ENCODE assay signal across 10 mouse cellular contexts in the genomic region with DNA sequence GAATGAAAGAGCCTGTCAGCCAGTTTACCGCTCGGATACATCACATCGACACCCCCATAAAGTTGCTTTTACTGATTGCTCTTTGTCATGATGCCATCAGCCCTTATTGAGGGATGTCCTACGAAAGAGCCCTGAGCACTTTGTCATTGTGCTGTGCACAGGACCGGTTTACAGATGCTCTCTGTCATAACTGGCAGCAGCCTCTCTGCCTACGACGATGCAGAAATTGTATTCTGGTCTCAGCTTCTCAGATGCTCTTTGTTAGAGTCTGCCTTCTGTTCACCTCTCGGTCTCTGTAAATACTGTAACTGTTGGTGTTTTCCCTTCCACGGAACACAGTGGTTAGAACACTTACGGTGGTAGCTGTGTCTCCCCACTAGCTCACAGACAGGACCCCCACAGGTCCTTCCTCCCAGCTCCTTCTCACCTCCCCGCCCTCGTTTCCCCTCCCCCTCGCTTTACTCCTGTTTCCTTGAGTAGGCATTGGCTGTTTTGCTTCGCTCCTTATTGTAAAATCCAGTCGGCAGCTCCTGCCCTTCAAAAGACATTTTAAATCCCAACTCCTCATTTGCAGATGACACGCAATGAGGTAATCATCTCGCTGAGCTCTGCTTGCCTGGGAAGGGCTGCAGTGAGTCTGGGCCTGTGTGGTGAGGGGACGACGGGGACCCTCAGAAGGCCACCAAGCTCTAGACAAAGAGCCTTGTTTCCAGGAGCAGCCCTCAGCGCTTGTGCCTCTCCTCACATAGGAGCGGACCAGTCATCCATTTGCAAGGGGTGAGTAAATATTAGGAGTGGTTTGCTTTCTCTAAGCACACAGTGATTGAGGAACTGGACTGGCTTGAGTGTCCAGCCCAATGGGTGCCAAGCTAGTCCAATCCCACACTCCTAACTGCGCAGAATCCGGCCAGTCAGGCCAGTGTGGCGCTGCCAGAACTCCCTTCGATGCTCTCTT. TPM values are rescaled to one million over a fixed set of nuclear protein-coding genes. Genes with fewer than 3 reads are reported as not detected.
A peak's percentile ranks its signal among the peaks of the same experiment; 100 is the strongest.
DNase-seq lines count a peak whose midpoint lies in the region; ATAC-seq and TF ChIP-seq lines count a peak whose summit lies in the region.
"Had no signal": no experiment of that assay in that cellular context is flagged by ENCODE, and none has a peak within 500 bp of the region (broad histone marks: within the 10 kb centered on the region; RNA-seq: fewer than 3 reads in every experiment).

No protein-coding gene starts in this region.

- no peak for DNase-seq in intestine, embryonic 14.5 days (ENCODE audit: low spot score)
- no peak for DNase-seq in hindbrain, embryonic 10.5 days (ENCODE audit: low spot score)
- DNase-seq in testis, postnatal 14 days (ENCODE audit: low spot score), result no peak
- no peak for DNase-seq in kidney, postnatal 25 days

- no peaks in the 10 kb centered on the region for H3K36me3 ChIP-seq in intestine, embryonic 14.5 days (ENCODE audit: control insufficient read depth, insufficient read depth, low read length)
- no peaks in the 10 kb centered on the region for H3K36me3 ChIP-seq in intestine, postnatal 0 days (ENCODE audit: control insufficient read depth, insufficient read depth)
- H3K36me3 ChIP-seq in hindbrain, embryonic 10.5 days, result no peaks in the 10 kb centered on the region
- H3K36me3 ChIP-seq in lung, embryonic 15.5 days, result no peaks in the 10 kb centered on the region
- no peaks in the 10 kb centered on the region for H3K36me3 ChIP-seq in neural tube, embryonic 14.5 days (ENCODE audit: control insufficient read depth, insufficient read depth, low read length)
- H3K36me3 ChIP-seq: heart, embryonic 15.5 days had no signal

- H3K9me3 ChIP-seq in intestine, embryonic 14.5 days (ENCODE audit: control insufficient read depth, low read length), result no peaks in the 10 kb centered on the region
- H3K9me3 ChIP-seq in intestine, postnatal 0 days (ENCODE audit: control insufficient read depth), result no peaks in the 10 kb centered on the region; the same call in 1 of the 2 replicates
- H3K9me3 ChIP-seq in hindbrain, embryonic 10.5 days, result no peaks in the 10 kb centered on the region
- no peaks in the 10 kb centered on the region for H3K9me3 ChIP-seq in lung, embryonic 15.5 days
- no peaks in the 10 kb centered on the region for H3K9me3 ChIP-seq in neural tube, embryonic 14.5 days (ENCODE audit: control insufficient read depth, low read length)
- H3K9me3 ChIP-seq: heart, embryonic 15.5 days had no signal

- TF ChIP-seq CTCF in intestine, postnatal 0 days (IDR thresholded peaks at IDR 0.05; ENCODE audit: low read depth), result no peak

- H3K4me3 ChIP-seq in intestine, embryonic 14.5 days (ENCODE audit: low read depth, low read length), result no peak overlapping the region
- H3K4me3 ChIP-seq in intestine, postnatal 0 days (ENCODE audit: low read depth, low read length), result no peak overlapping the region
- no peak overlapping the region for H3K4me3 ChIP-seq in hindbrain, embryonic 10.5 days
- no peak overlapping the region; the same call in 1 of the 2 replicates for H3K4me3 ChIP-seq in lung, embryonic 15.5 days
- no peak overlapping the region for H3K4me3 ChIP-seq in neural tube, embryonic 14.5 days (ENCODE audit: low read depth, low read length)
- H3K4me3 ChIP-seq: heart, embryonic 15.5 days; myocyte had no signal

- no peaks in the 10 kb centered on the region for H3K27me3 ChIP-seq in intestine, embryonic 14.5 days (replicated peaks; ENCODE audit: control insufficient read depth, insufficient read depth, low read length)
- H3K27me3 ChIP-seq in intestine, postnatal 0 days (replicated peaks; ENCODE audit: control insufficient read depth, insufficient read depth, low read length), result no peaks in the 10 kb centered on the region
- H3K27me3 ChIP-seq in hindbrain, embryonic 10.5 days (ENCODE audit: insufficient read depth, poor library complexity, severe bottlenecking), result peaks cover 13% of the 10 kb centered on the region; the same call in 1 of the 2 replicates
- H3K27me3 ChIP-seq in lung, embryonic 15.5 days, result no peaks in the 10 kb centered on the region
- no peaks in the 10 kb centered on the region for H3K27me3 ChIP-seq in neural tube, embryonic 14.5 days (ENCODE audit: control insufficient read depth, insufficient read depth, low read length)
- H3K27me3 ChIP-seq: heart, embryonic 15.5 days had no signal

- ATAC-seq in intestine, embryonic 14.5 days (replicated peaks; ENCODE audit: low FRiP score, low TSS enrichment, low read depth), result no peak
- ATAC-seq in intestine, postnatal 0 days, result no peak
- ATAC-seq in lung, embryonic 15.5 days (ENCODE audit: borderline replicate concordance, extremely low read depth, low FRiP score, low TSS enrichment), result peak; percentile 82
- peak; percentile 67 for ATAC-seq in neural tube, embryonic 14.5 days (ENCODE audit: low read depth)
- ATAC-seq in monocyte, adult 5-6 weeks (replicated peaks; ENCODE audit: insufficient number of reproducible peaks, low FRiP score, low TSS enrichment, poor library complexity, severe bottlenecking), result no peak

- H3K4me2 ChIP-seq in intestine, embryonic 14.5 days (ENCODE audit: low read length), result peak overlapping the region; percentile 18; the same call in 1 of the 2 replicates
- H3K4me2 ChIP-seq in intestine, postnatal 0 days (replicated peaks; ENCODE audit: low read depth), result no peak overlapping the region
- peak overlapping the region; percentile 45 for H3K4me2 ChIP-seq in lung, embryonic 15.5 days
- H3K4me2 ChIP-seq in neural tube, embryonic 14.5 days (ENCODE audit: low read depth, low read length), result no peak overlapping the region
- H3K4me2 ChIP-seq: heart, embryonic 15.5 days had no signal

- no peak overlapping the region for H3K9ac ChIP-seq in intestine, embryonic 14.5 days (ENCODE audit: low read length)
- H3K9ac ChIP-seq in intestine, postnatal 0 days (ENCODE audit: low read depth, low read length), result no peak overlapping the region
- H3K9ac ChIP-seq in lung, embryonic 15.5 days, result no peak overlapping the region
- H3K9ac ChIP-seq in neural tube, embryonic 14.5 days (replicated peaks; ENCODE audit: low read depth, low read length), result no peak overlapping the region; the same call in 1 of the 2 replicates
- H3K9ac ChIP-seq: heart, embryonic 15.5 days had no signal

- H3K4me1 ChIP-seq in intestine, embryonic 14.5 days (replicated peaks; ENCODE audit: control insufficient read depth, insufficient read depth, low read length), result peaks cover 10% of the 10 kb centered on the region
- no peaks in the 10 kb centered on the region; the same call in 1 of the 2 replicates for H3K4me1 ChIP-seq in intestine, postnatal 0 days (replicated peaks; ENCODE audit: control insufficient read depth, insufficient read depth, low read length)
- peaks cover 14% of the 10 kb centered on the region; the same call in 1 of the 2 replicates for H3K4me1 ChIP-seq in hindbrain, embryonic 10.5 days (replicated peaks)
- peaks cover 26% of the 10 kb centered on the region for H3K4me1 ChIP-seq in lung, embryonic 15.5 days
- H3K4me1 ChIP-seq in neural tube, embryonic 14.5 days (ENCODE audit: control insufficient read depth, insufficient read depth, low read length), result peaks cover 7% of the 10 kb centered on the region; the same call in 1 of the 2 replicates

- 40% methylated on average over 25 of the region's 25 CpGs for WGBS in intestine, embryonic 14.5 days
- WGBS in intestine, postnatal 0 days, result 51% methylated on average over 25 of the region's 25 CpGs
- 62% methylated on average over 25 of the region's 25 CpGs for WGBS in hindbrain, embryonic 10.5 days
- WGBS in lung, embryonic 15.5 days, result 31% methylated on average over 25 of the region's 25 CpGs
- WGBS in neural tube, embryonic 14.5 days, result 46% methylated on average over 25 of the region's 25 CpGs

- no peak overlapping the region for H3K27ac ChIP-seq in intestine, embryonic 14.5 days (ENCODE audit: low read depth)
- H3K27ac ChIP-seq in intestine, postnatal 0 days (ENCODE audit: low read depth, low read length), result no peak overlapping the region
- peak overlapping the region; percentile 69 for H3K27ac ChIP-seq in hindbrain, embryonic 10.5 days
- peak overlapping the region; percentile 91 for H3K27ac ChIP-seq in lung, embryonic 15.5 days
- H3K27ac ChIP-seq in neural tube, embryonic 14.5 days (ENCODE audit: low read depth, low read length), result peak overlapping the region; percentile 67
- H3K27ac ChIP-seq: heart, embryonic 15.5 days had no signal

RNA-seq across cellular contexts. Expression of gene Ptgfrn, which starts 6.6 kb away (rescaled TPM):
- polyA plus RNA-seq in intestine, embryonic 14.5 days (2014; fragmentation: Nextera tagmentation; extraction: Ambion mirVana), result 8.4 and 8.8 TPM in 2 replicates
- 5.6 and 6.1 TPM in 2 replicates for polyA plus RNA-seq in intestine, postnatal 0 days (2015; fragmentation: Nextera tagmentation; extraction: Ambion mirVana)
- 2.0 and 2.1 TPM in 2 replicates for polyA plus RNA-seq in hindbrain, embryonic 10.5 days (2016; fragmentation: Nextera tagmentation; extraction: Ambion mirVana)
- 5.0 and 5.5 TPM in 2 replicates for polyA plus RNA-seq in lung, embryonic 15.5 days (2015; fragmentation: Nextera tagmentation; extraction: Ambion mirVana)
- polyA plus RNA-seq in neural tube, embryonic 14.5 days (2014; fragmentation: Nextera tagmentation; extraction: Ambion mirVana), result 4.4 and 4.7 TPM in 2 replicates
- 0.10 to 0.57 TPM in 2 of 3 replicates, not detected in the other for total RNA-seq in monocyte, adult 5-6 weeks (2017)

Comparison
In these comparisons a context has a peak if more than half of its experiments do, and no peak if none do; other contexts are left out.
1. H3K4me2 ChIP-seq: peak in intestine, embryonic 14.5 days (single experiment) and lung, embryonic 15.5 days (single experiment); none in intestine, postnatal 0 days (single experiment) and neural tube, embryonic 14.5 days (single experiment).
2. ATAC-seq: peak in lung, embryonic 15.5 days (single experiment) and neural tube, embryonic 14.5 days (single experiment); none in intestine, embryonic 14.5 days (single experiment), intestine, postnatal 0 days (single experiment) and monocyte, adult 5-6 weeks (single experiment).
3. H3K27ac ChIP-seq: peak in hindbrain, embryonic 10.5 days (single experiment), lung, embryonic 15.5 days (single experiment) and neural tube, embryonic 14.5 days (single experiment); none in intestine, embryonic 14.5 days (single experiment) and intestine, postnatal 0 days (single experiment).